Mouse (Mus musculus) frontal cortex, postnatal 14 days (tissue): ENCODE results near the gene Ccdc137.

Experiments
- DNase-seq, 2 experiments: peaks; one replicate each; pipeline ENCODE4 v3.0.0; 2022; ENCODE audit warnings: low spot score in 2 of 2

Ccdc137 gene

DNA sequence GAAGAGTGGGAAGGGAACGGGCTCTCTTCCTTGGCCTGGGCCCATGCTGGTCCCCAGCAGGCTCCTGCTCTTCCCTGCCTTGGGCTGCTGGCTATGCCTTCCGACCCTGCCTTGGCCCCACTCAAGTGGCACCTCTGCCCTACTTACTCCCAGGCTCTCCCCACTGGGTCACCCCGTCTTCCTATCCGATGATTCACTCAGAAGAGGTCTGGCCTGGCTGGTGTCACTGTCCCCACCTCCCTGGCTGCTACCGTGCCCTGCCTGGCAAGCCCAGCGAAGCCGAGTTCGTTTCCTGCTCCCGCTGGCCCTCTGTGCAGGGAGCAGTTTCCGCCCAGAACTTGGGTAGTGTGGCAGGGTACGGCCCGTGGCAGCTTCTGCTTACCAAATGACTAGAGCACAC lies 40.3 kb downstream of the Ccdc137 start:
- no peak for DNase-seq

DNA sequence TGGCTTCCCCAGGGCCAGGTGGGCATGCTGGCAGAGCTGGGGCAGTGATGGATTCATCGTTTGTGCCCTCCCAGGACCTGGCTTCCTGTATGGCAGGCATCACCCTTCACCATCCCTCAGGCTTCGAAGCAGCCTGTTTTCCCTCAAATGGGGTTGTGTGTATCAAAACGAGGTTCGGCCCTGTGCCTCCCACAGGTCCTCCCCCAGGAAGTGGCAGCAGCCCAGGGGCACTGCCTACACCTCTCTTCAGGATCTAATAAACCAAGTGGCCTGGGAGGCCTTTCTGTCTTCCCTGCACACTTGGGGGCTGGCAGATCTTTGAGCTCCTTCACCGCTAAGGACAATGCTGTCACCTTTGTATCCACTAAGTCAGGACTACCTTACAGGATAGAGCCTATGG lies 41.0 kb downstream of the Ccdc137 start:
- DNase-seq, result no peak

DNA sequence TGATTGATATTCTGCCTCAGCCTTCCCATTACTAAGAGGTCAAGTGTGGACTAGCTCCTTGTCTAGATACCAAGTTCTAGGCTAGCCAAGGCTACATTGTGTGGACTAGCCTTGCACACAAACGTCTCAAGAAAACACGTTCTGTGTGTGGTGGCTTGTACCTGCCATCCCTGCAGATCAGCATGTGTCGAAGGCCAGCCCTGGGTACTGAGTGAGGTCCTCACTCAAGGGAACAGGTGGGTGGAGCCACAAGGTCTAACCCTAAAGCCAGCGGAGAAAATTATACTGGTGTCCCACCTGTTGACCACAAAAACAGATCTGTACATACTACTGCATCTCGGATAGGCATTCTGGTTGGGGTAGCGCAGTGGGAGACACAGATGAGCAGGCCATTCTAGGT lies 42.0 kb downstream of the Ccdc137 start:
- DNase-seq, result no peak

DNA sequence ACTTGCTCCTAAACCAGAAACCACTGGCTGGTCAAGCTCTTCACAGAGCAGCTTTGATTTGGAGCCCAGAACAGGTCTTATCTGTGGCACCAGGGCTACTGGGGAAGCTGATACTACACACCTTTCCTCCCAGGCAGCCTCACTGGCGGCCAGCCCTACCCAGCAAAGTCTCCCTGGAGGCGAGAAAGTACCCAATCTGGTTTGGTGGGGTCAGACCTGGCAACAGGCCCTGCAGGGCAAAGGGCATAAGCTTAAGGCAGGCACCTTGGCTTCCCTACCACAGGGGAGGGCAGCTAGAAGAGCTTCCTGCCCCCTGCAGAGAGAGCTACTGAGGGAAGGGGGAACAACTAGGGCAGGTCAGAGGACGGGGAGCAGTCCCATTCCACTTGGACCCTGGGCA lies 42.4 kb downstream of the Ccdc137 start:
- DNase-seq, result no peak

DNA sequence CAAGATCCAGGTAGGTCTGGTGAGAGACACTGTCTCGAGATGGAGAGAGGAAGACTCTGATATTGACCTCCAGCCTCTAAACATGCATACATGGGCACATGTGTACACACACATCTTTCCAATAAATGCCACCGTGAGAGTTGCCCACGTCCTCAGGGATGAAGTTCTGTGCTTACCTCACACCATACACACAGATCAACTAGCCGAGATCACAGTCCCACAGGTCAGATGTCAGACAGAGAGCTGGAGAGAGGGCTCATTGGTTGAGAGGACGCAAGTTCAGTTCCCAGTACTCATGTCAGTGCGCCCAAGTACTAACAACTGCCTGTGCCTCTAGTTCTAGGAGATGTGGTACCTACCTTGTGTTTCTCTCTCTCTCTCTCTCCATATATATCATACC lies 43.1 kb downstream of the Ccdc137 start:
- DNase-seq, result no peak

DNA sequence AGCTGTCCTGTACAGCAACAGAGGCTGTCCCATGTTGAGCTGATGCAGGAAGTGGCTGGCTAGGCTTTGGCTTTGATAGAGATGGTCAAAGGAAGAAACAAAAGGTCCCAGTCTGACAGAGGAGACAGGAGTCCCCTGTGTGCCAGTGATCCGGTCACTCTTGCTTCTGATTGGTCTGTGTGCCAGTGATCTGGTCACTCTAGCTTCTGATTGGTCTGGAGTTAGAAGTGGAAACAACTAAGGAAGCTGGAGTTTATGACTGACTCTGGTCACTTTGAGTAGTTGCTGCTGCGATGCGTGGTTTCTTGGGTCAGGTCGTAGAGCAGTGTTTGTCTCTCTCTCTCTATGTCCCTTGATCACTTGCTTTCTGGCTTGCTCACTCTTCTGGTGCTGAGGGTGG lies 43.8 kb downstream of the Ccdc137 start:
- no peak for DNase-seq

DNA sequence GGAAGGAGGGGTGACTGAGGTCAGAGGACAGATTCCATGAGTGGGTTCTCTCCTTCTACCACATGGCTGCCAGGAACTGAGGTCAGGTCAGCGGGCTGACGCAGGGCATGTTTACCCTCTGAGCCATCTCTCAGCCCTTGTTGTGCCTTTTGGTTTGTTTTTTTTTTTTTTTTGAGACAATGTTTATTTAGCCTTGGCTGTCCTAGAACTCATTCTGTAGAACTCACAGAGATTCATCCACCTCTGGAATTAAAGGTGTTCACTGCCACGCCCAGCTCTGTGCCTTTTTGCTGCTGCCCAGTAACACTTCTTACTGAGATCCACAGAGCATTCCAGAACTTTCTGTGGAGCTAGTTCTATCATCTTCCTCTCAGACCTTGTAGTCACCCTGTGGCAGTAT lies 47.7 kb downstream of the Ccdc137 start:
- no peak for DNase-seq

DNA sequence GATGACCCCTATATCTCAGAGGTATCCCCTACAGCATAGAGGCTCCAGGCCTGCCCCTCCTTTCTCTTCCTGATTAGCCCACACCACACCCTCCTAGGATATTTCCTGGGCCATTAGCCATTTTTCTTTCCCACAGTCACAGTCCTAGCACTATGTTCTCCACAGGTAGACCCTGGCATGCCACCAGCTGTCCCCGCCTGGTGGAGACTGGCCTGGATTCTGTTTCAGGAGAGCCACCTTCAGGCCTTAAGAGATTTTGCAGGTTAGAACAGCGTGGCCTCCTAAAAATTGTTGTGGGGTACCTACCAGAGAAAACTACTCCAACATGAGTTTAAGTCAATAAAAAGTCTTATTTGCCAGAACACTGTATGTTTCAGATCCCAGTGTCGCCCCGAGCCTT lies 49.0 kb downstream of the Ccdc137 start:
- no peak for DNase-seq

DNA sequence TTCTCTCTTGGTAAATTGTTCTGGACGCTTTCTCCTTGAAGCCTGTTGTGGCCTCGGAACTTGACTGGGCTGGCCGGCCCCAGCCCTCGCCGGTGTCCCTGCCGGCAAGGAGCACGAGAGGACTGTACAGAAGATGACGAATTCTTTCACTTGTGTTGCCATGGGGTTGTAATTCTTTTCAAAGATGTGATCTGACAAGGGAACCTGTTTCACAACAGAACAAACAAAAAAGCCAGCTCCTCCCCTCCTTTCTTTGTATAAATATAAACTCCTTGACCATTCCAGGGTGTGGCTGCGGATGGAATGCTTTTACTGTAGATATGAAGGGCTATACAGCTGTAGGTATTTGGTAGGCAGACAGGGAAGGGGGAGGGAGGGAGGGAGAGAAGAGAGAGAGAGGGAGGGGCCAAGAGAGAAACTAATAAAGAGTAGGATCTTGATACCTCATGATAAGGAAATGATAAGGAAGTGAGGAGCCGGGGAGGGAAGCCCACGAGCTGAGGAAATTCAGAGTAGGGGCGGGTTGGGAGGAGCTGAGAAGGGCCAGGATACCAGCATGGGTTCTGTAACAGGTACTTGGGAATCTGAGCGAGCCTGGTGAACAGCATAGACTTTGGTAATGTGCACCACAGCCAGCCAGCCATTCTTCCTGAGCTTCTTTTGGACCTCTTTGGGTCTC lies 49.8 kb downstream of the Ccdc137 start:
- DNase-seq, result no peak

DNA sequence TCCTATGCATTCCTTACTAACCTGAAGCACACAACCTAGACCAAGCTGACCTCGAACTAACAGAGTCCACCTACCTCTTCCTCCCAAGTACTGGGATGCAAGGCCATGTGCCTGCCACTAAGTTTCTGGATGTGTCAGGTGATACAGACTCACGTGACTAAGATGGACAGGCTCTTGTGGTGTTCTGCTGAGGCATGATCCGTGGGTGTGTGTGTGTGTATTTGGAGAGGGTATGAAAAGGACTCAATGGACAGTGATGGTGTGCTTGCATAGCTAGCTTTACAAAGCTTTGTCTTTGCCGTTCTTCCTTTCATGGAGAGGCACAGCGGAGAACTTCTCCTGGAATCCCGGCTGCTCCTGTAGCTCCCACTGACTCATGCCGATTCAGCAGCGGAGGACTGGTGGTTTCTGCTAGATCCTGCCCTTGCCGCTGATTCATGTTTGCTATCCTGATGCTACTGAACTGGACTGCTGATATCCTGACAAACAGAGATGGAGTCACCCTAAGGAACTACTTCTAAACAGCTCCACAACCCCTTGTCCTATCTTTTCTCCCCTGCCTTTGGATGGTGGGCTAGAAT lies 50.5 kb downstream of the Ccdc137 start:
- no peak for DNase-seq

DNA sequence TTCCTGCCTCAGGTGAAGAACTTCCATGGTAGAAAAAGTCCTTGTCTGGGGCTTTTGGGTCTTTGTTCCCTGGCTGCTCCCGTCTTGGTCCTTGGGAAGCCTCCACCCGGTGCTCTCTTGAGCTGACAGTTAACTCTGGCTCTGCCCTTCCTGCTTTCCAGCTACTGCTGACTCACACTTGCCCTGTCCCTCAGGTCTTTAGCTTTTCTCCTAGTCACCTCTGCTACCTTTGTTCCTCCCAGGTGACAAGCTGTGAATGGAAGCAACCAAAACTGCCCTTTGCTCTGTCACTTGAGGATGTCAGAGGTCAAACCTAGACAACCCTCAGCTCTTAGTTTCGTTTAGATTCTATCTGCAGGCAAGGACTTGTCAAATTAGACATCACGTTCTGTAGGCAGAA lies 52.0 kb downstream of the Ccdc137 start:
- no peak for DNase-seq

DNA sequence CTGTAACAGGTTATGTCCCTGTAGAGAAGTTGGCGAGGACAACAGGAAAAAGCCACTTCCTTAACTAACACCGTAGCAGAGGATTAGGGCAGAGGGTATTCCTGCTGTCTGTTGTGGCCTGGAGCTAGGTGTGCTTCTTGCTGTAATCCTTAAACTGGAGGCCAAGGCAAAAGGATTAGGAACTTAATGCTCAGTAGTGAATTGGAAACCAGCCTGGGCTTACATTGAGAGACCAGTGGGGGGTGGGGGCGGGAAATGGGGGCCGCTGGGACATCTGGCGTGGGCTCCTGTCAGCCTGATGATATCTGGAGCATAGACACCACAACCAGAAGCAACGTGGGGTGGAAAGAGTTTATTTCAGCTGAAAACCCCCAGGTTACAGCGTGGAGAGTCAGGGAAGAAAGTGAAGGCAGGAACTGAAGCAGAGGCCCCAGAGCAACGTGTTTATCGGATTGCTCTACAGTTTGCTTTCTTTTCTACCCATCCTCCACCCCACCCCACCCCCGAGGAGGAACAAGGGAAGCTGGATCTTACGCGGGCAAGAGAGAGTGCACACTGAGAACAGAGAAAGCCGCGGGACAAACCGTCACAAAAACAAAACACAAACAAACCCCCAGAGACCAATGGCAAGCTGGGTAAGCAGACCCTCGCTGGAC lies 52.6 kb downstream of the Ccdc137 start:
- no peak for DNase-seq

DNA sequence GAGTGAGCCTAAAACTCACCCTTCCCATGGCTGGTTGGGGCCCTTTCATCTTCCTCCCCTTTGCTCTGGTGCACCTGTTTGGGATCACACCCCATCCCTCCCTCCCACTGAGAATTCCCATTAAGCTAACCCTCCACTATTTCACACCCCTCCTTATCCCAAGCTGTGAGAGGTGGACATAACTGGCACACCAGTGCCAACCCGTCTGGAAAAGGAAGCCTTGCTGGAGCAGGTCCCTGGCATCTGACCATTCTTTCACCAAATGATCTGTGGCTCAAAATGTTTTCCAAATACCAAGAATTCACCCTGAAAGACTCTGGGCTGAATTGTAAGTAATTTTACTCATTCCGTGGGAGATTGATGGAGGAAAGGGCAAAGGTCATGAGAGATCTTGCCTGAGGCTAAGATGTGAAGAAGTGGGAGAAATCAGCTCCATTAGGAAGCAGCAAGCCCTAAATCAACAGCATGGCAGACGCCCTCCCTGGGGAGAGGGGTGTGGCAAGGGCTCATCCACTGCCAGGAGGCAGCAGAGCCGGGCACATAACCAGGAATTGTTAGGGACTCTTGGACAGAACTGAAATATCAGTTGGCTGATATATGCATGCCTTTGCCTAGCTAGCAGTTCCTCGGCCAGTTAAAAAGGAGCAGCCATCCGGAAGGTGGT lies 55.0 kb downstream of the Ccdc137 start:
- no peak for DNase-seq
